Mouse (Mus musculus) embryonic facial prominence, embryonic 11.5 days (tissue): Measurements from ENCODE around the gene Gcdh. TPM values are rescaled to one million over a fixed set of nuclear protein-coding genes. Genes with fewer than 3 reads are reported as not detected.

Source experiments
- ATAC-seq: fragments of 200-750 bp; cut with Nextera tagmentation; replicated peaks from 2 replicates; pipeline ENCODE4 v1.8.0; 2017; ENCODE audit warnings: low read depth; ENCODE audit not compliant: insufficient number of reproducible peaks, low FRiP score, low TSS enrichment
- DNase-seq: peaks from one replicate; pipeline ENCODE4 v3.0.0-alpha.2; 2015; ENCODE audit warnings: low spot score
- H3K27ac ChIP-seq: fragments of 300-500 bp; sonication (generic); replicated peaks from 2 replicates; pipeline ENCODE4 v1.5.1; 2014; ENCODE audit warnings: mild to moderate bottlenecking, low read depth, low read length, control low read depth
- H3K27me3 ChIP-seq: fragments of 300-500 bp; sonication (generic); 2 replicates; pipeline ENCODE4 v1.6.1; 2014; ENCODE audit warnings: mild to moderate bottlenecking, low read length, moderate library complexity, mixed read lengths; ENCODE audit not compliant: control insufficient read depth, insufficient read depth
- H3K36me3 ChIP-seq: fragments of 300-500 bp; sonication (generic); replicated peaks from 2 replicates; pipeline ENCODE4 v1.6.1; 2014; ENCODE audit warnings: low read depth, mild to moderate bottlenecking, low read length, moderate library complexity, mixed read lengths; ENCODE audit not compliant: control insufficient read depth, insufficient read depth
- H3K4me1 ChIP-seq: fragments of 300-500 bp; sonication (generic); 2 replicates; pipeline ENCODE4 v1.6.1; 2014; ENCODE audit warnings: low read length, mixed read lengths; ENCODE audit not compliant: control insufficient read depth, insufficient read depth
- H3K4me2 ChIP-seq: fragments of 300-500 bp; sonication (generic); 2 replicates; pipeline ENCODE4 v1.6.1; 2014; ENCODE audit warnings: low read depth, mild to moderate bottlenecking, control low read depth, low read length, moderate library complexity
- H3K4me3 ChIP-seq: fragments of 300-500 bp; sonication (generic); 2 replicates; pipeline ENCODE4 v1.5.1; 2014; ENCODE audit warnings: low read depth, low read length, control low read depth
- H3K9ac ChIP-seq: fragments of 300-500 bp; sonication (generic); replicated peaks from 2 replicates; pipeline ENCODE4 v1.6.1; 2014; ENCODE audit warnings: mild to moderate bottlenecking, control low read depth, low read length
- H3K9me3 ChIP-seq: fragments of 300-500 bp; sonication (generic); replicated peaks from 2 replicates; pipeline ENCODE4 v1.6.1; 2016; ENCODE audit warnings: mild to moderate bottlenecking, low read length, inconsistent platforms, mixed read lengths; ENCODE audit not compliant: control insufficient read depth
- whole genome bisulfite sequencing: fragments of 180-500 bp; shearing (Covaris S2); extraction: QIAGEN DNeasy Blood & Tissue Kit; methylation state at CpG from one replicate; pipeline ENCODE4 v1.1.7; 2014; 5-methylcytosine and 5-hydroxymethylcytosine counted together
- polyA plus RNA-seq: library from polyadenylated mRNA; unstranded; fragments of >200 nt; fragmentation: Nextera tagmentation; extraction: Ambion mirVana; gene quantifications from 2 replicates; pipeline ENCODE4 v1.2.1, GENCODE M21; 2014

Gene Gcdh
- polyA plus RNA-seq, 1 experiment from 2014 or later: 40.3 TPM

DNA sequence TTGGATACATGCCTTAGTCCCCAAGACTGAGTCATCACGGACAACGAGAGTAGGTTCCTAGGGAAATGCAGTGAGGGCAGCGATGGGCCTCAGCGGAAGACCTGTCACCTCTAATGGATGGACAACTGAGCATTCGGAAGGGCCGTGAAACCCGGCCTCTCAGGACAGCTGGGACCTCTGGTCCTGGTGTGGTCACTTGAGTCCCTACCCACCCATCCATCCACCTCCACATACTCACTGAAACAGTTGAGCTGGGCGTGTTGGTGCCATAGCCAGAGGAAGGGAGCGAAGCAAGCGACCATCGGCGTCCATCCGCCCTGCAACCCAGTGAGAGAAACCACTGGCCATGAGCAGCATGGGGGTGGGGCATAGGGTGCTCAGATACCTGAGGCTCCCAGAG is 36.9 kb upstream of the Gcdh start:
- ATAC-seq (no peak), DNase-seq (no peak)
- no peaks in the 10 kb centered on the region for H3K9me3 ChIP-seq
- no peak overlapping the region for H3K27ac ChIP-seq
- H3K36me3 ChIP-seq: no peaks in the 10 kb centered on the region
- WGBS: 86% methylated on average over 13 of the region's 13 CpGs
- H3K27me3 ChIP-seq: peaks cover 28% of the 10 kb centered on the region
- peaks cover 5% of the 10 kb centered on the region; the same call in 1 of the 2 replicates for H3K4me1 ChIP-seq
- H3K9ac ChIP-seq: no peak overlapping the region
- no peak overlapping the region for H3K4me3 ChIP-seq
- no peak overlapping the region for H3K4me2 ChIP-seq

GRCm38 (mm10) chr8:84928456-84929306 is 35.0 kb upstream of the Gcdh start:
- peaks cover 13% of the 10 kb centered on the region for H3K27me3 ChIP-seq
- DNase-seq (peak; percentile 88), ATAC-seq (peak; percentile 76)
- 2% methylated on average over 52 of the region's 52 CpGs for WGBS
- peak overlapping the region; percentile 34 for H3K4me3 ChIP-seq
- peak overlapping the region; percentile 25; the same call in 1 of the 2 replicates for H3K9ac ChIP-seq
- H3K9me3 ChIP-seq: no peaks in the 10 kb centered on the region
- peak overlapping the region; percentile 68 for H3K4me2 ChIP-seq
- no peaks in the 10 kb centered on the region for H3K36me3 ChIP-seq
- no peaks in the 10 kb centered on the region for H3K4me1 ChIP-seq
- H3K27ac ChIP-seq: no peak overlapping the region

DNA sequence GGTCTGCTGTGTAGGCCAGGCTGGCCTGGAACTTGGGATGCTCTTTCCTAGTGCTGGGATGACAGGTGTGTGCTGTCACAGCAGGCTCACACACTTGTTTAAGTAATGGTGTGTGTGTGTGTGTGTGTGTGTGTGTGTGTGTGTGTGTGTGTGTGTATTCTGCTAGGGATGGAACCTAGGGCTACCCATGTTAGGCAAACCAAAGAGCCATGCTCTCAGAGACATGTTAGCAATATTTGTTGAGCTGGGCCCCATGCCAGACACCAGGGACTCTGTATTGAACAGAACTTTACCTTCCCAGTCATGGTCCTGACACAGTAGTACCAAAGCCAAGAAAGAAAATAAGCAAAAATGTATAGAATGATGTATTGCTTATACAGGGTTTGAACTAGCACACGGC is 33.8 kb upstream of the Gcdh start:
- Histone ChIP-seq H3K4me1 (no peaks in the 10 kb centered on the region), H3K36me3 (no peaks in the 10 kb centered on the region), H3K4me3 (no peak overlapping the region), H3K9me3 (no peaks in the 10 kb centered on the region), H3K9ac (no peak overlapping the region), H3K4me2 (no peak overlapping the region), H3K27me3 (peaks cover 13% of the 10 kb centered on the region), H3K27ac (no peak overlapping the region)
- ATAC-seq: no peak
- 86% methylated on average over 1 of the region's 1 CpGs for WGBS
- DNase-seq: no peak

GRCm38 (mm10) chr8:84925557-84925956 is 31.8 kb upstream of the Gcdh start:
- peaks cover 13% of the 10 kb centered on the region for H3K27me3 ChIP-seq
- H3K4me2 ChIP-seq: no peak overlapping the region
- 75% methylated on average over 7 of the region's 7 CpGs for WGBS
- no peaks in the 10 kb centered on the region for H3K9me3 ChIP-seq
- H3K27ac ChIP-seq: no peak overlapping the region
- no peaks in the 10 kb centered on the region for H3K36me3 ChIP-seq
- no peak overlapping the region for H3K4me3 ChIP-seq
- H3K4me1 ChIP-seq: no peaks in the 10 kb centered on the region
- DNase-seq: no peak
- ATAC-seq: no peak
- H3K9ac ChIP-seq: no peak overlapping the region

- no peak overlapping the region for H3K4me2 ChIP-seq
- H3K9ac ChIP-seq: no peak overlapping the region
- WGBS: 82% methylated on average over 2 of the region's 2 CpGs
- ATAC-seq (no peak), DNase-seq (no peak)
- no peaks in the 10 kb centered on the region for H3K4me1 ChIP-seq
- no peak overlapping the region for H3K4me3 ChIP-seq
- no peaks in the 10 kb centered on the region for H3K36me3 ChIP-seq
- no peak overlapping the region for H3K27ac ChIP-seq
- no peaks in the 10 kb centered on the region for H3K9me3 ChIP-seq
- peaks cover 6% of the 10 kb centered on the region for H3K27me3 ChIP-seq
These were observed 27.9 kb upstream of the Gcdh start for GRCm38 (mm10) chr8:84921596-84921995.

- no peak for DNase-seq
- no peak overlapping the region for H3K27ac ChIP-seq
- no peak overlapping the region for H3K4me3 ChIP-seq
- no peaks in the 10 kb centered on the region for H3K36me3 ChIP-seq
- WGBS: 92% methylated on average over 15 of the region's 15 CpGs
- no peak overlapping the region for H3K9ac ChIP-seq
- H3K27me3 ChIP-seq: peaks cover 9% of the 10 kb centered on the region
- ATAC-seq: no peak
- no peaks in the 10 kb centered on the region; the same call in 1 of the 2 replicates for H3K9me3 ChIP-seq
- H3K4me1 ChIP-seq: no peaks in the 10 kb centered on the region
- no peak overlapping the region for H3K4me2 ChIP-seq
These were observed 24.9 kb upstream of the Gcdh start for GRCm38 (mm10) chr8:84918646-84919045.

DNA sequence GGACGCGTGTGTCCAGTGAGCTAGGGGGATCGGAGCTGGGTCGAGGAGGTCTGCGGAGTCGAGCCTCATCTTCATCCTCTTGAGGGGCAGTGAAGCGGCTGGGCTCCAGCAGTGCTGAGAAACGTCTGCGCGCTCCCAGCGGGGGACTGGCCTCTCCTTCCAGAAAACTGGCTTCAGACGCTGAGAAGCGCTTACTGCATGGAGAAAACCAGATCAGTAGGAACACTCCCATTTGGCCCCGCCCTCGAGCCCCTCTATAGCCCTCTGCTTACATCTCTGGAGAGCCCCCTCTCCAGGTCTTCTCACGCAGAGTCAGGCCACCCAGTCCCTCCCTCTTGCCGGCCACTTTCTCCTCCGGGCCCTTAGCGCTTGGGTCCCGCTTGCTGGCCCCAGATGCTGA is 24.1 kb upstream of the Gcdh start:
- ATAC-seq (no peak), DNase-seq (no peak)
- no peak overlapping the region for H3K27ac ChIP-seq
- no peak overlapping the region for H3K9ac ChIP-seq
- WGBS: 28% methylated on average over 20 of the region's 20 CpGs
- H3K36me3 ChIP-seq: no peaks in the 10 kb centered on the region
- H3K9me3 ChIP-seq: no peaks in the 10 kb centered on the region; the same call in 1 of the 2 replicates
- no peak overlapping the region for H3K4me3 ChIP-seq
- peaks cover 18% of the 10 kb centered on the region for H3K27me3 ChIP-seq
- no peaks in the 10 kb centered on the region; the same call in 1 of the 2 replicates for H3K4me1 ChIP-seq
- H3K4me2 ChIP-seq: no peak overlapping the region

DNA sequence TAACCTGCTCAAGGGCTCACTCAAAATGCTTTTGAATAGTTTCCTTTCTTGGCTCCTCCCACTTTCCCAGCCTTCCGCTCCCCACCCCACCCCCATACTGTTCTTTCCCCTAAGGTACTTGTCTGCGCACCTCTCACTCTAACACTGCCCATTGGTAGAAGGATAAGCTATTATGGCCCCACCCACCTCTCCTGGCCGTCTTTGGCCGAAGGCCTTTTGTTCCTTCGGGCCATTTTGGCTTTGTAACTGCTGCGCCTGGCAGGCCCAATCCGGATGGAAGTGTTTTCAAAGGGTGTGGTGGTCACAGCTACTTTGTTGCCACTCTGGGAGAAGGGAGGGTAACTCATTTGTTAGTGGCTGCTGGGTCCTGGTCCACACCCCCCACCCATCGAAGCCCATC is 21.5 kb upstream of the Gcdh start:
- ATAC-seq: no peak
- Histone ChIP-seq H3K27ac (no peak overlapping the region), H3K4me2 (no peak overlapping the region), H3K27me3 (peaks cover 31% of the 10 kb centered on the region), H3K4me3 (no peak overlapping the region), H3K9me3 (no peaks in the 10 kb centered on the region; the same call in 1 of the 2 replicates), H3K36me3 (no peaks in the 10 kb centered on the region), H3K9ac (no peak overlapping the region), H3K4me1 (no peaks in the 10 kb centered on the region; the same call in 1 of the 2 replicates)
- 95% methylated on average over 8 of the region's 8 CpGs for WGBS
- DNase-seq: no peak
